Mouse (Mus musculus): ENCODE measurements around the gene Faim2.
A peak's percentile ranks its signal among the peaks of the same experiment; 100 is the strongest.

GRCm38 (mm10) chr15:99456963-99457605, 70.9 kb downstream of the Faim2 start:
- TF ChIP-seq CTCF (conservative IDR thresholded peaks at IDR 0.05 in 1 of 2, IDR thresholded peaks at IDR 0.05 in 1 of 2; ENCODE audit: low read depth in 2 of 2, low read length in 2 of 2) (no peak), SMC3 (IDR thresholded peaks at IDR 0.05; ENCODE audit: low read depth, low read length) (no peak), POLR2A (IDR thresholded peaks at IDR 0.05; ENCODE audit: low read depth, low read length) (no peak), ZKSCAN1 (IDR thresholded peaks at IDR 0.05; ENCODE audit: borderline replicate concordance, low read depth, low read length) (no peak), MAX (IDR thresholded peaks at IDR 0.05; ENCODE audit: low read length) (no peak), ZC3H11A (IDR thresholded peaks at IDR 0.05; ENCODE audit: low read depth, low read length) (no peak), CHD2 (IDR thresholded peaks at IDR 0.05; ENCODE audit: low read length) (no peak), E2F4 (IDR thresholded peaks at IDR 0.05; ENCODE audit: insufficient replicate concordance, low read depth, low read length) (no peak), MAZ (IDR thresholded peaks at IDR 0.05; ENCODE audit: low read depth, low read length) (0 out of 2 replicates have a peak, but pooled peaks have one; percentile 28), USF2 (conservative IDR thresholded peaks at IDR 0.05; ENCODE audit: low read depth, low read length) (no peak), JUN (IDR thresholded peaks at IDR 0.05; ENCODE audit: insufficient read depth, low read depth, low read length) (no peak), NRF1 (IDR thresholded peaks at IDR 0.05; ENCODE audit: low read depth, low read length) (peak; percentile 71)

All from CH12.LX (cell line).